Mouse (Mus musculus) MEL (cell line): ENCODE measurements around the gene Gipc1. TPM values are rescaled to one million over a fixed set of nuclear protein-coding genes. Genes with fewer than 3 reads are reported as not detected.
A peak's percentile ranks its signal among the peaks of the same experiment; 100 is the strongest.

Source experiments
- DNase-seq: peaks from one replicate; pipeline ENCODE4 v3.0.0; 2011; ENCODE audit warnings: low read depth, low spot score
- H3K27ac ChIP-seq: 2 replicates; pipeline ENCODE4 v1.5.1; 2012; ENCODE audit warnings: low read depth, mild to moderate bottlenecking, control low read depth, low read length, moderate library complexity; ENCODE audit not compliant: control insufficient read depth
- H3K27me3 ChIP-seq, 2 experiments: fragments of 150-350 bp in 1 of 2; sonication (generic) in 1 of 2; 2 replicates each; pipeline ENCODE4 v1.6.1; 2012; ENCODE audit warnings: low read length in 2 of 2, mild to moderate bottlenecking in 2 of 2, improper control_type of control experiment in 1 of 2, moderate library complexity in 1 of 2; ENCODE audit not compliant: insufficient read depth in 2 of 2, control insufficient read depth in 1 of 2
- H3K36me3 ChIP-seq, 2 experiments: 2 replicates each; pipeline ENCODE4 v1.6.1; 2012 to 2014; ENCODE audit warnings: low read length in 2 of 2, improper control_type of control experiment in 1 of 2, inconsistent platforms in 1 of 2, mild to moderate bottlenecking in 1 of 2; ENCODE audit not compliant: insufficient read depth in 2 of 2, control insufficient read depth in 1 of 2
- H3K4me1 ChIP-seq, 2 experiments: fragments of 150-350 bp in 1 of 2; sonication (generic) in 1 of 2; 2 replicates each; pipeline ENCODE4 v1.6.1; 2012; ENCODE audit warnings: low read length in 2 of 2, improper control_type of control experiment in 1 of 2, mild to moderate bottlenecking in 1 of 2; ENCODE audit not compliant: insufficient read depth in 2 of 2, control insufficient read depth in 1 of 2
- H3K4me3 ChIP-seq, 2 experiments: fragments of 150-350 bp in 1 of 2; sonication (generic) in 1 of 2; 2 replicates each; pipeline ENCODE4 v1.5.1; 2012; ENCODE audit warnings: low read depth in 2 of 2, low read length in 2 of 2, mild to moderate bottlenecking in 2 of 2, moderate library complexity in 2 of 2, control low read depth in 1 of 2, improper control_type of control experiment in 1 of 2; ENCODE audit not compliant: control insufficient read depth in 1 of 2, insufficient read depth in 1 of 2
- H3K79me2 ChIP-seq: 2 replicates; pipeline ENCODE4 v1.6.1; 2012; ENCODE audit warnings: mild to moderate bottlenecking, low read length, moderate library complexity; ENCODE audit not compliant: control insufficient read depth, poor library complexity, insufficient read depth
- H3K9ac ChIP-seq: 2 replicates; pipeline ENCODE4 v1.6.1; 2012; ENCODE audit warnings: low read depth, mild to moderate bottlenecking, control low read depth, low read length, moderate library complexity; ENCODE audit not compliant: control insufficient read depth, poor library complexity, severe bottlenecking
- H3K9me3 ChIP-seq: fragments of 150-350 bp; sonication (generic); replicated peaks from 2 replicates; pipeline ENCODE4 v1.6.1; 2012; ENCODE audit warnings: mild to moderate bottlenecking, low read length, improper control_type of control experiment, moderate library complexity; ENCODE audit not compliant: insufficient read depth
- BHLHE40 ChIP-seq: IDR thresholded peaks from 2 replicates; pipeline ENCODE4 v1.6.1; 2012; ENCODE audit warnings: low read depth, mild to moderate bottlenecking, inconsistent platforms, low read length, improper control_type of control experiment, borderline replicate concordance
- CHD1 ChIP-seq: IDR thresholded peaks from 2 replicates; pipeline ENCODE4 v1.6.1; 2012; ENCODE audit warnings: low read depth, mild to moderate bottlenecking, inconsistent platforms, low read length, improper control_type of control experiment
- CHD2 ChIP-seq: IDR thresholded peaks from 2 replicates; pipeline ENCODE4 v1.6.1; 2011; ENCODE audit warnings: low read length, improper control_type of control experiment
- CTCF ChIP-seq, 3 experiments: IDR thresholded peaks in 2 of 3; conservative IDR thresholded peaks in 1 of 3; 2 replicates each; pipeline ENCODE4 v1.5.1; 2011 to 2012; ENCODE audit warnings: low read length in 3 of 3, low read depth in 2 of 3, mild to moderate bottlenecking in 2 of 3, improper control_type of control experiment in 1 of 3, inconsistent platforms in 1 of 3, mixed read lengths in 1 of 3, moderate library complexity in 1 of 3; ENCODE audit not compliant: control insufficient read depth in 1 of 3, insufficient read depth in 1 of 3, poor library complexity in 1 of 3, severe bottlenecking in 1 of 3
- HCFC1 ChIP-seq: IDR thresholded peaks from 2 replicates; pipeline ENCODE4 v1.6.1; 2012; ENCODE audit warnings: low read depth, mild to moderate bottlenecking, inconsistent platforms, low read length, improper control_type of control experiment, moderate library complexity
- JUND ChIP-seq: IDR thresholded peaks from 2 replicates; pipeline ENCODE4 v1.6.1; 2011; ENCODE audit warnings: low read depth, mild to moderate bottlenecking, improper control_type of control experiment, low read length
- KAT2A ChIP-seq: conservative IDR thresholded peaks from 2 replicates; pipeline ENCODE4 v1.6.1; 2012; ENCODE audit warnings: low read depth, low read length, improper control_type of control experiment, inconsistent platforms
- MAZ ChIP-seq: IDR thresholded peaks from 2 replicates; pipeline ENCODE4 v1.6.1; 2012; ENCODE audit warnings: low read depth, mild to moderate bottlenecking, inconsistent platforms, low read length, improper control_type of control experiment
- MXI1 ChIP-seq: IDR thresholded peaks from 2 replicates; pipeline ENCODE4 v1.6.1; 2011; ENCODE audit warnings: mild to moderate bottlenecking, low read depth, low read length, improper control_type of control experiment
- NELFE ChIP-seq: IDR thresholded peaks from 2 replicates; pipeline ENCODE4 v1.6.1; 2011; ENCODE audit warnings: low read depth, low read length, improper control_type of control experiment
- NRF1 ChIP-seq: IDR thresholded peaks from 2 replicates; pipeline ENCODE4 v1.6.1; 2014; ENCODE audit warnings: low read depth, mild to moderate bottlenecking, inconsistent platforms, low read length, improper control_type of control experiment, moderate library complexity; ENCODE audit not compliant: poor library complexity, insufficient read depth, severe bottlenecking
- POLR2A ChIP-seq, 2 experiments: IDR thresholded peaks; 2 replicates each; pipeline ENCODE4 v1.6.1; 2011 to 2012; ENCODE audit warnings: low read length in 2 of 2, mild to moderate bottlenecking in 2 of 2, control low read depth in 1 of 2, improper control_type of control experiment in 1 of 2, low read depth in 1 of 2, moderate library complexity in 1 of 2; ENCODE audit not compliant: control insufficient read depth in 1 of 2, insufficient read depth in 1 of 2, poor library complexity in 1 of 2
- POLR2AphosphoS2 ChIP-seq: IDR thresholded peaks from 2 replicates; pipeline ENCODE4 v1.6.1; 2011; ENCODE audit warnings: low read length, improper control_type of control experiment
- SIN3A ChIP-seq: IDR thresholded peaks from 2 replicates; pipeline ENCODE4 v1.6.1; 2012; ENCODE audit warnings: low read length, improper control_type of control experiment, inconsistent platforms
- TBP ChIP-seq: IDR thresholded peaks from 2 replicates; pipeline ENCODE4 v1.8.0; 2011; ENCODE audit warnings: low read depth, low read length, improper control_type of control experiment
- TCF12 ChIP-seq: IDR thresholded peaks from 2 replicates; pipeline ENCODE4 v1.6.1; 2014; ENCODE audit warnings: low read depth, mild to moderate bottlenecking, inconsistent platforms, low read length, improper control_type of control experiment, moderate library complexity
- USF1 ChIP-seq: IDR thresholded peaks from 2 replicates; pipeline ENCODE4 v1.6.1; 2014; ENCODE audit warnings: low read depth, mild to moderate bottlenecking, inconsistent platforms, low read length, improper control_type of control experiment, moderate library complexity
- USF2 ChIP-seq, 2 experiments: IDR thresholded peaks; 2 replicates each; pipeline ENCODE4 v1.6.1; 2011 to 2012; ENCODE audit warnings: improper control_type of control experiment in 2 of 2, low read length in 2 of 2, borderline replicate concordance in 1 of 2, inconsistent platforms in 1 of 2, low read depth in 1 of 2, mild to moderate bottlenecking in 1 of 2; ENCODE audit not compliant: insufficient read depth in 1 of 2
- ZC3H11A ChIP-seq: IDR thresholded peaks from 2 replicates; pipeline ENCODE4 v1.6.1; 2012; ENCODE audit warnings: low read depth, mild to moderate bottlenecking, inconsistent platforms, low read length, improper control_type of control experiment
- ZKSCAN1 ChIP-seq: IDR thresholded peaks from 2 replicates; pipeline ENCODE4 v1.6.1; 2012; ENCODE audit warnings: low read depth, mild to moderate bottlenecking, inconsistent platforms, low read length, improper control_type of control experiment, moderate library complexity
- ZMIZ1 ChIP-seq: IDR thresholded peaks from 2 replicates; pipeline ENCODE4 v1.6.1; 2012; ENCODE audit warnings: low read depth, mild to moderate bottlenecking, inconsistent platforms, low read length, improper control_type of control experiment, moderate library complexity
- ZNF384 ChIP-seq: IDR thresholded peaks from 2 replicates; pipeline ENCODE4 v1.6.1; 2012; ENCODE audit warnings: low read depth, mild to moderate bottlenecking, inconsistent platforms, low read length, improper control_type of control experiment
- polyA plus RNA-seq, 2 experiments: library from polyadenylated mRNA; stranded (reverse) in 1 of 2; unstranded in 1 of 2; fragments of >175 nt in 1 of 2; fragments of >200 nt in 1 of 2; gene quantifications; 2 replicates each; pipeline versions ENCODE4 v1.2.1 to v1.2.4; 2012; ENCODE audit warnings: low replicate concordance in 2 of 2, low read depth in 1 of 2; ENCODE audit not compliant: insufficient read length in 2 of 2, insufficient read depth in 1 of 2, missing spikeins in 1 of 2
- total RNA-seq: library from RNA; depleted of rRNA; stranded (reverse); fragments of 300-350 nt; gene quantifications from 2 replicates; pipeline ENCODE4 v1.2.3, GENCODE M21; 2012; rRNA removed

Gene Gipc1
- total RNA-seq: 34.3 and 38.6 TPM in 2 replicates
- polyA plus RNA-seq: 10 to 100 TPM in 1 of 2 experiments, not detected in 1; 70.7 TPM

- Histone ChIP-seq H3K27me3 (no peaks in the 10 kb centered on the region), H3K9me3 (no peaks in the 10 kb centered on the region), H3K36me3 (no peaks in the 10 kb centered on the region; a peak in 1 of 4 replicates), H3K4me1 (peaks cover 0 to 4% of the 10 kb centered on the region in 2 experiments; a peak in 2 of 4 replicates), H3K79me2 (no peaks in the 10 kb centered on the region; the same call in 1 of the 2 replicates), H3K4me3 (peak within 1 kb of the TSS; percentile 85 to 86), H3K27ac (peak within 1 kb of the TSS; percentile 41), H3K9ac (peak within 1 kb of the TSS; percentile 82)
- DNase-seq: peak; percentile 99
- TF ChIP-seq HCFC1 (peak; percentile 77), ZMIZ1 (peak; percentile 41; the same call in 1 of the 2 replicates), TCF12 (peak; percentile 60; the same call in 1 of the 2 replicates), SIN3A (peak; percentile 71), USF1 (peak; percentile 80), CHD2 (no peak; the same call in 1 of the 2 replicates), ZC3H11A (no peak), ZNF384 (no peak), USF2 (IDR thresholded peaks at IDR 0.05; ENCODE audit: borderline replicate concordance in 1 of 2, insufficient read depth in 1 of 2, low read depth in 1 of 2, low read length in 2 of 2) (0 out of 4 replicates have a peak, but pooled peaks of 1 of the 2 experiments have one; percentile 15), NELFE (peak; percentile 74; the same call in 1 of the 2 replicates), JUND (no peak), NRF1 (peak; percentile 49), POLR2AphosphoS2 (peak; percentile 61; the same call in 1 of the 2 replicates), BHLHE40 (no peak), MAZ (peak; percentile 100), TBP (peak; percentile 34; the same call in 1 of the 2 replicates), CHD1 (peak; percentile 99), ZKSCAN1 (no peak), POLR2A (IDR thresholded peaks at IDR 0.05; ENCODE audit: control insufficient read depth in 1 of 2, insufficient read depth in 1 of 2, low read depth in 1 of 2, low read length in 2 of 2, poor library complexity in 1 of 2) (peak in 1 of 2 experiments; percentile 82; a peak in 2 of 4 replicates), KAT2A (peak; percentile 78), CTCF (IDR thresholded peaks at IDR 0.05 in 2 of 3, conservative IDR thresholded peaks at IDR 0.05 in 1 of 3; ENCODE audit: control insufficient read depth in 1 of 3, insufficient read depth in 1 of 3, low read depth in 2 of 3, low read length in 3 of 3, poor library complexity in 1 of 3, severe bottlenecking in 1 of 3) (0 out of 6 replicates have a peak, but pooled peaks of 1 of the 3 experiments have one; percentile 5), MXI1 (peak; percentile 48; the same call in 1 of the 2 replicates)
Measured at GRCm38 (mm10) chr8:83652030-83652743, at the start of gene Gipc1. Gipc1 (plus strand) TSS chr8:83652677.
